Mouse (Mus musculus) embryonic facial prominence, embryonic 12.5 days (tissue): ENCODE data around the gene Zdhhc25. TPM values are rescaled to one million over a fixed set of nuclear protein-coding genes. Genes with fewer than 3 reads are reported as not detected.

Experiments used
- ATAC-seq: fragments of 200-750 bp; cut with Nextera tagmentation; 2 replicates; pipeline ENCODE4 v1.8.0; 2017; ENCODE audit not compliant: insufficient number of reproducible peaks, insufficient read depth, low FRiP score, low TSS enrichment
- H3K27ac ChIP-seq: fragments of 300-500 bp; sonication (generic); 2 replicates; pipeline ENCODE4 v1.5.1; 2016; ENCODE audit warnings: mild to moderate bottlenecking
- H3K27me3 ChIP-seq: fragments of 300-500 bp; sonication (generic); 2 replicates; pipeline ENCODE4 v1.6.1; 2016; ENCODE audit warnings: mild to moderate bottlenecking, moderate library complexity
- H3K36me3 ChIP-seq: fragments of 300-500 bp; sonication (generic); 2 replicates; pipeline ENCODE4 v1.6.1; 2016; ENCODE audit warnings: mild to moderate bottlenecking
- H3K4me1 ChIP-seq: fragments of 300-500 bp; sonication (generic); 2 replicates; pipeline ENCODE4 v1.6.1; 2016
- H3K4me2 ChIP-seq: fragments of 300-500 bp; sonication (generic); replicated peaks from 2 replicates; pipeline ENCODE4 v1.6.1; 2016; ENCODE audit warnings: mild to moderate bottlenecking, moderate library complexity
- H3K4me3 ChIP-seq: fragments of 300-500 bp; sonication (generic); 2 replicates; pipeline ENCODE4 v1.5.1; 2016; ENCODE audit warnings: mild to moderate bottlenecking
- H3K9ac ChIP-seq: fragments of 300-500 bp; sonication (generic); 2 replicates; pipeline ENCODE4 v1.6.1; 2016; ENCODE audit warnings: mild to moderate bottlenecking, moderate library complexity
- H3K9me3 ChIP-seq: fragments of 300-500 bp; sonication (generic); 2 replicates; pipeline ENCODE4 v1.6.1; 2016; ENCODE audit warnings: mild to moderate bottlenecking, moderate library complexity
- WGBS: fragments of 180-500 bp; shearing (Covaris S2); methylation state at CpG from one replicate; pipeline ENCODE4 v1.1.7; 2016; 5-methylcytosine and 5-hydroxymethylcytosine counted together
- polyA plus RNA-seq: library from polyadenylated mRNA; unstranded; fragments of >200 nt; fragmentation: Nextera tagmentation; extraction: Ambion mirVana; gene quantifications from 2 replicates; pipeline ENCODE4 v1.2.1, GENCODE M21; 2016

Gene Zdhhc25
- polyA plus RNA-seq, 1 experiment from 2014 or later = not detected

DNA sequence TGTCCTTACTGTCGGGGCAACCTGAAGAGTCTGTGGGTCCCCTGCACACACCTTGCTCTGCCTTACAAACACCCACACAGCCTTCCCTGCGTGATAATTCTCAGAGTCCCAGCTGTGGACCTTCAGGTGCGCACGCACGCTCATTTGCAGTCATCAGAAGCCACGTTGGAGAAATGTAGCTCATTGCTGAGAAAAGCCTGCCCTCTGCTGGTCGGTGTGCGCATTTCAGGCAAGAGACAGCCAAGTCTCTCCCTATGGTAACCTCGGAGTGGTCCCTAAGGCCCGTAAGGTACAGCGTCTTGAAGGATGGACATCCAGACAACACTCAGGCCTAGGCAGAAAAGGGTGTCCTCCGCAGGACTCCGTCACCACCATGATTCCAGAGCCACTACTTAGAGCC is 50.9 kb downstream of the Zdhhc25 start:
- H3K27me3 ChIP-seq = peaks cover 7% of the 10 kb centered on the region; the same call in 1 of the 2 replicates
- no peak overlapping the region for H3K4me2 ChIP-seq
- H3K9ac ChIP-seq = no peak overlapping the region
- no peak overlapping the region for H3K4me3 ChIP-seq
- H3K36me3 ChIP-seq = no peaks in the 10 kb centered on the region
- H3K27ac ChIP-seq = no peak overlapping the region
- ATAC-seq = no peak
- 24% methylated on average over 13 of the region's 13 CpGs for WGBS
- H3K4me1 ChIP-seq = no peaks in the 10 kb centered on the region
- H3K9me3 ChIP-seq = no peaks in the 10 kb centered on the region

Other genes with a start within 250 kb of the Zdhhc25 start
- 23.9 and 24.4 TPM in 2 replicates for gene Brd1, start 133.9 kb downstream of the Zdhhc25 start, polyA plus RNA-seq
- 24.1 and 24.5 TPM in 2 replicates for gene Zbed4, start 151.4 kb downstream of the Zdhhc25 start, polyA plus RNA-seq
- 10.2 and 12.2 TPM in 2 replicates for gene Alg12, start 219.0 kb downstream of the Zdhhc25 start, polyA plus RNA-seq
- 71.9 and 75.7 TPM in 2 replicates for gene Creld2, start 219.3 kb downstream of the Zdhhc25 start, polyA plus RNA-seq